Mouse (Mus musculus): Measurements from ENCODE around the gene Hspg2. TPM values are rescaled to one million over a fixed set of nuclear protein-coding genes. Genes with fewer than 3 reads are reported as not detected.

The Hspg2 gene
- polyA plus RNA-seq, 1 experiment from 2014 or later, result 31.3 TPM

DNA sequence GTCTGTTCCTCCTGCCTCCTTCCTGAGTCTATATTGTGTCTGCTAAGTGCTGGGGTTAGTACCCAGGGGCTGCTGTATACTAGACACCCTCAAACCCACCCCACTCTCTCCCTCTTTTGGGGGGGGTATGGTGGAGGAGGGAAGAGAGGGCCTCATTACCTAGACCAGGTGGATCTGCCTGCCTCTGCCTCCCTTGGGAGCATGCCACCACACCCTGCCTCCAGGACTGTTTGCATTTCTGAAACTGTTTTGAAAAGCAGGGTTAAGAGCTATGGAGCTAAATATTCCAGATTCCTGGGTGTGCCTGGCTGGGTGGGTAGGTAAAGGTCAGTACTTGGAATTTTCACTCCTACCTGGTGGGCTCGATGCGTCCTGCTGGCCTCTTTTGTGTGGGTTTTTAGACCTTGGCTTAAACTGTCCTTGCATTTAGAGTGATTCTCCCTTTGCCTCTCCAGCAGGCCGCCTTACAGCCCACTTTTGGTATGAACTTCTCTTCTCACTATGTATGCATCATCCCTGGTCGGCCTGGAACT, 128.6 kb downstream of the Hspg2 start:
- Histone ChIP-seq H3K4me2 (ENCODE audit: low read length) (no peak overlapping the region), H3K36me3 (ENCODE audit: insufficient read depth, low read length) (no peaks in the 10 kb centered on the region), H3K27ac (no peak overlapping the region), H3K9me3 (replicated peaks; ENCODE audit: low read length) (no peaks in the 10 kb centered on the region), H3K27me3 (ENCODE audit: insufficient read depth, low read length) (no peaks in the 10 kb centered on the region), H3K9ac (ENCODE audit: low read depth, low read length) (no peak overlapping the region), H3K4me1 (replicated peaks; ENCODE audit: insufficient read depth, low read length) (peaks cover 12% of the 10 kb centered on the region), H3K4me3 (replicated peaks; ENCODE audit: low read depth, low read length) (no peak overlapping the region)
- DNase-seq (ENCODE audit: low spot score) (no peak), ATAC-seq (replicated peaks; ENCODE audit: low FRiP score, low read depth) (no peak)
- TF ChIP-seq CTCF (IDR thresholded peaks at IDR 0.05; ENCODE audit: low read depth), result no peak
- WGBS, result 84% methylated on average over 4 of the region's 4 CpGs

DNA sequence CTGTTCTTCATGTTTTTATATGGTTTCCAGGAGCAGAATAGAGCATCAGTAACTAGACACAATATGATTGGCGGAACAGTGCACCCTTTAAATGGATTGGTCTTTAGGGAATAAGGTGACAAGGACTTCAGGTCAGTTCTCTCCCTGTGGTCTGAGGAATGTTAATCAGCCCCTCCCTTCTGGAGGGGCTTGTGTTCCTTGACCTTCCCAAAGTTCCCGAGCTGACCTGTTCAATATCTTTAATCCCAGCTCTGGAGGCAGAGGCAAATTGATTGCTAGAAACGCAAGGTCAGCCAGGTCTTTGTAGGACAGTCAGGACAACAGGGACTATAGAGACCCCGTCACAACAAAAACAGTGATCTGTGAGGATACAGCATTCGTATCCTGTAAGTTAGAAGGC, 130.0 kb downstream of the Hspg2 start:
- WGBS, result 80% methylated on average over 5 of the region's 5 CpGs
- no peaks in the 10 kb centered on the region for H3K36me3 ChIP-seq (ENCODE audit: insufficient read depth, low read length)
- H3K27ac ChIP-seq, result no peak overlapping the region
- no peaks in the 10 kb centered on the region for H3K9me3 ChIP-seq (replicated peaks; ENCODE audit: low read length)
- DNase-seq (ENCODE audit: low spot score) (no peak), ATAC-seq (replicated peaks; ENCODE audit: low FRiP score, low read depth) (no peak)
- H3K9ac ChIP-seq (ENCODE audit: low read depth, low read length), result no peak overlapping the region
- H3K4me3 ChIP-seq (replicated peaks; ENCODE audit: low read depth, low read length), result no peak overlapping the region
- TF ChIP-seq CTCF (IDR thresholded peaks at IDR 0.05; ENCODE audit: low read depth), result no peak
- H3K27me3 ChIP-seq (ENCODE audit: insufficient read depth, low read length), result no peaks in the 10 kb centered on the region
- H3K4me1 ChIP-seq (replicated peaks; ENCODE audit: insufficient read depth, low read length), result peaks cover 12% of the 10 kb centered on the region
- no peak overlapping the region for H3K4me2 ChIP-seq (ENCODE audit: low read length)

DNA sequence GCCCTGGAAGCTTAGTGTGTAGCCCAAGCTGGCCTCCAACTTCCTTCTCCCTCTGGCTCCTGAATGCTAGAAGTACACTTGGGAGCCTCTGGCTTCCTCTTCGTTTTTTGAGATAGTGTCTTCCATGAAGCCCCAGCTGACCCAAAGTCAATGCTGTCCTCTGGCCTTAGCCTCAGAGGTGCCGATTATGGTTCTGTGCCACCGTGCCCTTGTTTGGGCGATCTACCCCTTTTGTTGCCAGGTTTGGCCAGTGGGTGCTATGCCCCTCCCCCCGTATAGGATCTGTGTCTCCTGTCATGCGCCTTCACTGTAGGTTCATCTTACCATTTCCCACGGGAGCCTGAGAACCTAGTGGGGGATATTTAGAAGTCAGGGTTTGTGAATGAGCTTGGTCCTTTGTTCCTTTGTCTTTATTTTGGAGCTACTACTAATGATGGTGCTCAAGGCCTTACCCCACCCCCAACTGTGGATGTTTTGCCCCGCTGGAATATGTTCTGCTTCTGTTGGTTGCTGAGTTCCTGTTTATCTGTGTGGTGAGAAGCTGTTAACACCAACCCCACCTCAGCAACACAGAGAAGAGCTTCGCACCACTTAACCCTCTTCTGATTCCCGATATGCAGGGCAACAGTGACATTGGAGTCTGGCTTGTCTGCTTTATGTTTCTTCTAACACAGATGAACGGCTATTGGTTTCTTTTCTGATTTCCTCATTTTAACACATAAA, 135.0 kb downstream of the Hspg2 start:
- no peaks in the 10 kb centered on the region for H3K27me3 ChIP-seq (ENCODE audit: insufficient read depth, low read length)

DNA sequence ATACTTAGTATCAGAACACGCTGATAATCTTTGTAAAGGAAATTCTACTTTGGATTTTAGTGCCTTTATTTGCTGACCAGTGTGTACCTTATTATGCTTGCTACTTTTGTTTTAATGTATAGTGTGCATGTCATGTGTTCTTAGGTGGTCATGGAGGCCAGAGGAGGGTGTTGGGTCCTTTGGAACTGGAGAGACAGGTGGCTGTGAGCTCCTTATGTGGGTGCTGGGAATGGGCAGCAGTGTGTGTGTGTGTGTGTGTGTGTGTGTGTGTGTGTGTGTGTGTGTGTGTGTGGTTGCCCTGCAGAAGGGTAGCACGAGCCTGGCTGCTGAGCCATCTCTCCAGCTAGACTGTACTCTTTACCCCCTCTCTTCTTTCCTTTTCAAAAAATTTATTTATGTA, 138.5 kb downstream of the Hspg2 start:
- WGBS, result 100% methylated on average over 2 of the region's 2 CpGs
- Histone ChIP-seq H3K36me3 (ENCODE audit: insufficient read depth, low read length) (peaks cover 51% of the 10 kb centered on the region), H3K27me3 (ENCODE audit: insufficient read depth, low read length) (no peaks in the 10 kb centered on the region), H3K4me3 (replicated peaks; ENCODE audit: low read depth, low read length) (no peak overlapping the region), H3K4me1 (replicated peaks; ENCODE audit: insufficient read depth, low read length) (0 out of 2 replicates have a peak, but pooled peaks cover 3% of the 10 kb centered on the region), H3K4me2 (ENCODE audit: low read length) (no peak overlapping the region), H3K27ac (no peak overlapping the region), H3K9ac (ENCODE audit: low read depth, low read length) (no peak overlapping the region), H3K9me3 (replicated peaks; ENCODE audit: low read length) (no peaks in the 10 kb centered on the region)
- TF ChIP-seq CTCF (IDR thresholded peaks at IDR 0.05; ENCODE audit: low read depth), result no peak
- no peak for DNase-seq (ENCODE audit: low spot score)
- ATAC-seq (replicated peaks; ENCODE audit: low FRiP score, low read depth), result no peak

More for the DNA sequence above, 135.0 kb downstream of the Hspg2 start:
- no peak overlapping the region for H3K4me3 ChIP-seq (replicated peaks; ENCODE audit: low read depth, low read length)
- ATAC-seq (replicated peaks; ENCODE audit: low FRiP score, low read depth) (no peak), DNase-seq (ENCODE audit: low spot score) (no peak)
- no peaks in the 10 kb centered on the region for H3K4me1 ChIP-seq (replicated peaks; ENCODE audit: insufficient read depth, low read length)
- no peak overlapping the region for H3K27ac ChIP-seq
- no peaks in the 10 kb centered on the region for H3K9me3 ChIP-seq (replicated peaks; ENCODE audit: low read length)
- 80% methylated on average over 11 of the region's 11 CpGs for WGBS
- TF ChIP-seq CTCF (IDR thresholded peaks at IDR 0.05; ENCODE audit: low read depth), result no peak
- H3K4me2 ChIP-seq (ENCODE audit: low read length), result no peak overlapping the region
- no peak overlapping the region for H3K9ac ChIP-seq (ENCODE audit: low read depth, low read length)
- peaks cover 24% of the 10 kb centered on the region; the same call in 1 of the 2 replicates for H3K36me3 ChIP-seq (ENCODE audit: insufficient read depth, low read length)

DNA sequence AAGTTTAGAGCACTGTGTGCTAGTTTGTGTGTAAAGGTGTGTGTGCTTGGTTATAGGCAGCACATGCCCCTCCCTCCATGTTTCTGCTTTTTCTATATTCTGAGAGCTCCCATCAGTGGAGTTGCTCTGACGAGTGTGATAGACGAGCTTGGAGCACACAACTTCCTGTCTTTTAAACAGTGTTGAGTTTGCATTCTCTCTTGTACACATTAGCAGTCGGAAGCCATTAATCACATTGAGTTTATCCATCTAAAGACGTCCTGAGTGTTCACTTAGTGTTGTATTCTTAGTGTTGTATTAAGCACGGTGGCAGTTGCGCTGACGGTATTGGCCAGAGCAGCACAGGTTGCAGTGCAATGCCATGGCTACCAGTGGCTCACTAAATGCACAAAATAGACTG, 140.7 kb downstream of the Hspg2 start:
- Histone ChIP-seq H3K27me3 (ENCODE audit: insufficient read depth, low read length) (no peaks in the 10 kb centered on the region), H3K27ac (no peak overlapping the region), H3K36me3 (ENCODE audit: insufficient read depth, low read length) (peaks cover 64% of the 10 kb centered on the region), H3K9me3 (replicated peaks; ENCODE audit: low read length) (no peaks in the 10 kb centered on the region), H3K4me2 (ENCODE audit: low read length) (no peak overlapping the region), H3K4me1 (replicated peaks; ENCODE audit: insufficient read depth, low read length) (0 out of 2 replicates have a peak, but pooled peaks cover 3% of the 10 kb centered on the region), H3K4me3 (replicated peaks; ENCODE audit: low read depth, low read length) (no peak overlapping the region), H3K9ac (ENCODE audit: low read depth, low read length) (no peak overlapping the region)
- DNase-seq (ENCODE audit: low spot score) (peak; percentile 51), ATAC-seq (replicated peaks; ENCODE audit: low FRiP score, low read depth) (no peak)
- WGBS, result 55% methylated on average over 7 of the region's 7 CpGs
- TF ChIP-seq CTCF (IDR thresholded peaks at IDR 0.05; ENCODE audit: low read depth), result no peak

DNA sequence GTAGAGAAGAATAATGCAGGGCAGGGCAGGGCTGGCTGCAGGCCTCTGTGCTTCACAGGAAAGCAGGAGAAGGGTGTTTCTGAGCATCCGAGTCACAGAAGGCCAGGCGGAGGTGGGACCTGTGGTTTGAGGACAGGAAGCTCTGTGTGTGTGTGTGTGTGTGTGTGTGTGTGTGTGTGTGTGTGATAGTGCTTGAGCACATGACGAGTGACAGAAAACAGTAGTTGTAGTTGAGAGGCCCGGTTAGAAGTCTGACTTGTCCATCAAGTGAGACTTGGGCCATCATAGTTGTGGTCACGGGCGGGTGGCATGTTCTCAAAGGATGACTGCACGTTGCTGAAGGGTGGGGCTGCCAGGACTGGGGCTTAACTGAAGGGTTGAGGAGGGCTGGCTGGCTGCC, 141.1 kb downstream of the Hspg2 start:
- TF ChIP-seq CTCF (IDR thresholded peaks at IDR 0.05; ENCODE audit: low read depth), result no peak
- H3K27me3 ChIP-seq (ENCODE audit: insufficient read depth, low read length), result no peaks in the 10 kb centered on the region
- 0 out of 2 replicates have a peak, but pooled peaks cover 3% of the 10 kb centered on the region for H3K4me1 ChIP-seq (replicated peaks; ENCODE audit: insufficient read depth, low read length)
- no peak for DNase-seq (ENCODE audit: low spot score)
- no peaks in the 10 kb centered on the region for H3K9me3 ChIP-seq (replicated peaks; ENCODE audit: low read length)
- peaks cover 65% of the 10 kb centered on the region for H3K36me3 ChIP-seq (ENCODE audit: insufficient read depth, low read length)
- no peak overlapping the region for H3K4me2 ChIP-seq (ENCODE audit: low read length)
- H3K27ac ChIP-seq, result no peak overlapping the region
- whole genome bisulfite sequencing, result 60% methylated on average over 7 of the region's 7 CpGs
- no peak for ATAC-seq (replicated peaks; ENCODE audit: low FRiP score, low read depth)
- H3K4me3 ChIP-seq (replicated peaks; ENCODE audit: low read depth, low read length), result no peak overlapping the region
- H3K9ac ChIP-seq (ENCODE audit: low read depth, low read length), result no peak overlapping the region
